Mouse (Mus musculus) kidney, embryonic 15.5 days (tissue): ENCODE measurements at regions not wholly inside any gene's neighbourhood (a gene's known extent, or its start where the extent isn't known, plus 50 kb on each side); places are given as distances from the start of the nearest gene placed in this dataset.

Experiments
- ATAC-seq: fragments of 200-750 bp; cut with Nextera tagmentation; replicated peaks from 2 replicates; pipeline ENCODE4 v1.8.0; 2017; ENCODE audit warnings: moderate TSS enrichment; ENCODE audit not compliant: low FRiP score
- H3K27ac ChIP-seq: fragments of 300-500 bp; sonication (generic); 2 replicates; pipeline ENCODE4 v1.5.1; 2015; ENCODE audit warnings: mild to moderate bottlenecking, inconsistent platforms
- H3K27me3 ChIP-seq: fragments of 300-500 bp; sonication (generic); 2 replicates; pipeline ENCODE4 v1.6.1; 2015; ENCODE audit warnings: inconsistent platforms
- H3K36me3 ChIP-seq: fragments of 300-500 bp; sonication (generic); 2 replicates; pipeline ENCODE4 v1.6.1; 2015; ENCODE audit warnings: inconsistent platforms
- H3K4me1 ChIP-seq: fragments of 300-500 bp; sonication (generic); 2 replicates; pipeline ENCODE4 v1.6.1; 2015; ENCODE audit warnings: inconsistent platforms
- H3K4me2 ChIP-seq: fragments of 300-500 bp; sonication (generic); 2 replicates; pipeline ENCODE4 v1.6.1; 2015; ENCODE audit warnings: moderate library complexity, mild to moderate bottlenecking, inconsistent platforms
- H3K4me3 ChIP-seq: fragments of 300-500 bp; sonication (generic); replicated peaks from 2 replicates; pipeline ENCODE4 v1.5.1; 2015; ENCODE audit warnings: mild to moderate bottlenecking, inconsistent platforms
- H3K9ac ChIP-seq: fragments of 300-500 bp; sonication (generic); 2 replicates; pipeline ENCODE4 v1.6.1; 2015; ENCODE audit warnings: mild to moderate bottlenecking, inconsistent platforms
- H3K9me3 ChIP-seq: fragments of 300-500 bp; sonication (generic); replicated peaks from 2 replicates; pipeline ENCODE4 v1.6.1; 2016; ENCODE audit warnings: inconsistent platforms
- WGBS: fragments of 180-500 bp; shearing (Covaris S2); methylation state at CpG from one replicate; pipeline ENCODE4 v1.1.7; 2015; ENCODE audit warnings: mixed read lengths; 5-methylcytosine and 5-hydroxymethylcytosine counted together

- Histone ChIP-seq H3K4me2 (no peak overlapping the region), H3K9me3 (no peaks in the 10 kb centered on the region), H3K9ac (no peak overlapping the region), H3K27me3 (no peaks in the 10 kb centered on the region), H3K36me3 (no peaks in the 10 kb centered on the region), H3K27ac (no peak overlapping the region), H3K4me3 (no peak overlapping the region), H3K4me1 (peaks cover 7% of the 10 kb centered on the region)
- WGBS: 92% methylated on average over 3 of the region's 3 CpGs
- no peak for ATAC-seq
Observed at GRCm38 (mm10) chr16:76110383-76110782, 88.3 kb upstream of the Samsn1 start.

- H3K4me1 ChIP-seq: peaks cover 7% of the 10 kb centered on the region
- whole genome bisulfite sequencing: 76% methylated on average over 2 of the region's 2 CpGs
- H3K9ac ChIP-seq: no peak overlapping the region
- H3K4me3 ChIP-seq: no peak overlapping the region
- no peak for ATAC-seq
- H3K27me3 ChIP-seq: no peaks in the 10 kb centered on the region
- H3K36me3 ChIP-seq: no peaks in the 10 kb centered on the region
- H3K4me2 ChIP-seq: no peak overlapping the region
- H3K9me3 ChIP-seq: no peaks in the 10 kb centered on the region
- no peak overlapping the region for H3K27ac ChIP-seq
Observed at GRCm38 (mm10) chr16:76108464-76108863, 86.4 kb upstream of the Samsn1 start.

- 94% methylated on average over 6 of the region's 6 CpGs for WGBS
- Histone ChIP-seq H3K36me3 (no peaks in the 10 kb centered on the region), H3K27ac (no peak overlapping the region), H3K4me2 (no peak overlapping the region), H3K9ac (no peak overlapping the region), H3K4me3 (no peak overlapping the region), H3K4me1 (no peaks in the 10 kb centered on the region), H3K27me3 (no peaks in the 10 kb centered on the region), H3K9me3 (no peaks in the 10 kb centered on the region)
- no peak for ATAC-seq
Observed at GRCm38 (mm10) chr16:76104673-76105072, 82.6 kb upstream of the Samsn1 start.

- no peaks in the 10 kb centered on the region for H3K4me1 ChIP-seq
- 76% methylated on average over 3 of the region's 3 CpGs for WGBS
- no peaks in the 10 kb centered on the region for H3K9me3 ChIP-seq
- no peaks in the 10 kb centered on the region for H3K36me3 ChIP-seq
- H3K4me3 ChIP-seq: no peak overlapping the region
- H3K9ac ChIP-seq: no peak overlapping the region
- no peak overlapping the region for H3K4me2 ChIP-seq
- no peak overlapping the region for H3K27ac ChIP-seq
- no peaks in the 10 kb centered on the region for H3K27me3 ChIP-seq
- no peak for ATAC-seq
Observed at GRCm38 (mm10) chr16:76101773-76102172, 79.7 kb upstream of the Samsn1 start.

- ATAC-seq: no peak
- H3K4me1 ChIP-seq: no peaks in the 10 kb centered on the region
- no peaks in the 10 kb centered on the region for H3K27me3 ChIP-seq
- 72% methylated on average over 9 of the region's 9 CpGs for WGBS
- no peaks in the 10 kb centered on the region for H3K36me3 ChIP-seq
- H3K4me2 ChIP-seq: no peak overlapping the region
- H3K4me3 ChIP-seq: no peak overlapping the region
- H3K27ac ChIP-seq: no peak overlapping the region
- H3K9me3 ChIP-seq: no peaks in the 10 kb centered on the region
- no peak overlapping the region for H3K9ac ChIP-seq
Observed at GRCm38 (mm10) chr16:76097808-76098207, 75.7 kb upstream of the Samsn1 start.

GRCm38 (mm10) chr16:76096363-76096762 lies 74.3 kb upstream of the Samsn1 start:
- Histone ChIP-seq H3K4me3 (no peak overlapping the region), H3K27me3 (no peaks in the 10 kb centered on the region), H3K4me1 (no peaks in the 10 kb centered on the region), H3K9ac (no peak overlapping the region), H3K4me2 (no peak overlapping the region), H3K9me3 (no peaks in the 10 kb centered on the region), H3K27ac (no peak overlapping the region), H3K36me3 (no peaks in the 10 kb centered on the region)
- ATAC-seq: no peak
- WGBS: 88% methylated on average over 4 of the region's 4 CpGs

GRCm38 (mm10) chr16:76085363-76085762 lies 63.3 kb upstream of the Samsn1 start:
- no peaks in the 10 kb centered on the region for H3K9me3 ChIP-seq
- H3K4me1 ChIP-seq: no peaks in the 10 kb centered on the region
- H3K9ac ChIP-seq: no peak overlapping the region
- H3K27me3 ChIP-seq: no peaks in the 10 kb centered on the region
- H3K4me3 ChIP-seq: no peak overlapping the region
- no peak for ATAC-seq
- WGBS: 88% methylated on average over 4 of the region's 4 CpGs
- H3K36me3 ChIP-seq: no peaks in the 10 kb centered on the region
- H3K27ac ChIP-seq: no peak overlapping the region
- H3K4me2 ChIP-seq: no peak overlapping the region

GRCm38 (mm10) chr16:76082465-76082864 lies 60.4 kb upstream of the Samsn1 start:
- no peak overlapping the region for H3K9ac ChIP-seq
- H3K4me3 ChIP-seq: no peak overlapping the region
- WGBS: 78% methylated on average over 4 of the region's 4 CpGs
- H3K9me3 ChIP-seq: no peaks in the 10 kb centered on the region
- no peak overlapping the region for H3K27ac ChIP-seq
- no peaks in the 10 kb centered on the region for H3K4me1 ChIP-seq
- H3K36me3 ChIP-seq: no peaks in the 10 kb centered on the region
- no peak for ATAC-seq
- no peaks in the 10 kb centered on the region for H3K27me3 ChIP-seq
- no peak overlapping the region for H3K4me2 ChIP-seq

- Histone ChIP-seq H3K27ac (no peak overlapping the region), H3K9me3 (no peaks in the 10 kb centered on the region), H3K9ac (no peak overlapping the region), H3K27me3 (no peaks in the 10 kb centered on the region), H3K4me1 (no peaks in the 10 kb centered on the region), H3K36me3 (no peaks in the 10 kb centered on the region), H3K4me3 (no peak overlapping the region), H3K4me2 (no peak overlapping the region)
- ATAC-seq: no peak
- 80% methylated on average over 6 of the region's 6 CpGs for WGBS
Observed at GRCm38 (mm10) chr16:76079761-76080502, 57.9 kb upstream of the Samsn1 start.

GRCm38 (mm10) chr16:76078219-76078618 lies 56.1 kb upstream of the Samsn1 start:
- no peaks in the 10 kb centered on the region for H3K9me3 ChIP-seq
- 76% methylated on average over 5 of the region's 5 CpGs for WGBS

GRCm38 (mm10) chr16:76076231-76076630 lies 54.1 kb upstream of the Samsn1 start:
- H3K36me3 ChIP-seq: no peaks in the 10 kb centered on the region
- H3K9me3 ChIP-seq: no peaks in the 10 kb centered on the region
- WGBS: 78% methylated on average over 5 of the region's 5 CpGs
- H3K4me1 ChIP-seq: no peaks in the 10 kb centered on the region
- no peaks in the 10 kb centered on the region for H3K27me3 ChIP-seq
- no peak overlapping the region for H3K9ac ChIP-seq
- no peak overlapping the region for H3K27ac ChIP-seq
- no peak for ATAC-seq
- no peak overlapping the region for H3K4me3 ChIP-seq
- H3K4me2 ChIP-seq: no peak overlapping the region

More at GRCm38 (mm10) chr16:76078219-76078618, 56.1 kb upstream of the Samsn1 start:
- ATAC-seq: no peak
- Histone ChIP-seq H3K27ac (no peak overlapping the region), H3K4me2 (no peak overlapping the region), H3K36me3 (no peaks in the 10 kb centered on the region), H3K4me1 (no peaks in the 10 kb centered on the region), H3K9ac (no peak overlapping the region), H3K4me3 (no peak overlapping the region), H3K27me3 (no peaks in the 10 kb centered on the region)
